Mouse (Mus musculus): Measurements from ENCODE around the gene Tmem164.

DNA sequence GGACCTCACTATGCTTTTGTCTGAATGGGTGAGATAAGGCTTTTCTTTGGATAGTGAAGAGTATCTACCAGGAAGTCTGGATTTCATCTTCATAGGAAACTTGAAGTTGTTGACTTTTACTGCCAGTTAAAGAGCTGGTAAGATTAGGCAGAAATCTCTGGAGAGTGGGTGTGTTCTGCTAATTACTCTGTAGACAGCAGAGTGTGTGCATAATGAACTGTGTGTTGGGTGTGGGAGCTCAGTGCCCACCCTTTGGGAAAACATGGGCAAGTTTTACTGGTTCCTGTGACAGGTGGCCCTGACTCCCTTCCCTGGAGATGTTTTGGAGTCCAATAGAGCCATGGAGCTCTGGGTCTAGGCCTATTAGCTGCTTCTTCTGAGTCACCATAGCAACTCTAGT, 27.1 kb downstream of the Tmem164 start:
- no peak for TF ChIP-seq POLR2A (IDR thresholded peaks at IDR 0.05; ENCODE audit: low read depth, low read length)
- no peak for TF ChIP-seq CTCF (IDR thresholded peaks at IDR 0.05; ENCODE audit: extremely low read depth, insufficient read length, insufficient replicate concordance, low read depth, low read length)
